Mouse (Mus musculus) neural tube, embryonic 11.5 days (tissue): ENCODE results near the gene Fzd1. TPM values are rescaled to one million over a fixed set of nuclear protein-coding genes. Genes with fewer than 3 reads are reported as not detected.

ENCODE experiments used
- ATAC-seq: fragments of 200-750 bp; cut with Nextera tagmentation; 2 replicates; pipeline ENCODE4 v1.8.0; 2017; ENCODE audit warnings: moderate number of reproducible peaks, mild to moderate bottlenecking, moderate TSS enrichment, moderate library complexity; ENCODE audit not compliant: insufficient read depth, low FRiP score, low TSS enrichment
- DNase-seq: peaks from one replicate; pipeline ENCODE4 v3.0.0-alpha.2; 2015; ENCODE audit warnings: low spot score
- H3K27ac ChIP-seq: fragments of 300-500 bp; sonication (generic); 2 replicates; pipeline ENCODE4 v1.5.1; 2014; ENCODE audit warnings: low read depth, mild to moderate bottlenecking, low read length
- H3K27me3 ChIP-seq: fragments of 300-500 bp; sonication (generic); 2 replicates; pipeline ENCODE4 v1.6.1; 2014; ENCODE audit warnings: mild to moderate bottlenecking, low read length, mixed read lengths; ENCODE audit not compliant: control insufficient read depth, insufficient read depth
- H3K36me3 ChIP-seq: fragments of 300-500 bp; sonication (generic); 2 replicates; pipeline ENCODE4 v1.6.1; 2014; ENCODE audit warnings: mild to moderate bottlenecking, low read length, moderate library complexity, mixed read lengths; ENCODE audit not compliant: control insufficient read depth, insufficient read depth
- H3K4me1 ChIP-seq: fragments of 300-500 bp; sonication (generic); 2 replicates; pipeline ENCODE4 v1.6.1; 2014; ENCODE audit warnings: low read length, mixed read lengths; ENCODE audit not compliant: control insufficient read depth, insufficient read depth
- H3K4me2 ChIP-seq: fragments of 300-500 bp; sonication (generic); 2 replicates; pipeline ENCODE4 v1.6.1; 2014; ENCODE audit warnings: low read depth, mild to moderate bottlenecking, moderate library complexity
- H3K4me3 ChIP-seq: fragments of 300-500 bp; sonication (generic); 2 replicates; pipeline ENCODE4 v1.5.1; 2014; ENCODE audit warnings: low read depth, low read length
- H3K9ac ChIP-seq: fragments of 300-500 bp; sonication (generic); 2 replicates; pipeline ENCODE4 v1.6.1; 2014; ENCODE audit warnings: mild to moderate bottlenecking, low read length
- H3K9me3 ChIP-seq: fragments of 300-500 bp; sonication (generic); 2 replicates; pipeline ENCODE4 v1.6.1; 2016; ENCODE audit warnings: low read length; ENCODE audit not compliant: control insufficient read depth
- WGBS: fragments of 180-500 bp; shearing (Covaris S2); extraction: QIAGEN DNeasy Blood & Tissue Kit; methylation state at CpG from one replicate; pipeline ENCODE4 v1.1.7; 2014; 5-methylcytosine and 5-hydroxymethylcytosine counted together
- polyA plus RNA-seq: library from polyadenylated mRNA; unstranded; fragments of >200 nt; fragmentation: Nextera tagmentation; extraction: Ambion mirVana; gene quantifications from 2 replicates; pipeline ENCODE4 v1.2.1, GENCODE M21; 2014

Fzd1 gene
- polyA plus RNA-seq, 1 experiment from 2014 or later: 18.8 TPM

GRCm38 (mm10) chr5:4756871-4757711 lies 744 bp downstream of the Fzd1 start:
- H3K4me3 ChIP-seq: peak overlapping the region; percentile 79
- peak overlapping the region; percentile 99 for H3K4me2 ChIP-seq
- no peaks in the 10 kb centered on the region for H3K36me3 ChIP-seq
- ATAC-seq (peak; percentile 43), DNase-seq (peak; percentile 74)
- WGBS: under 1% methylated on average over 76 of the region's 80 CpGs
- peaks cover 18% of the 10 kb centered on the region for H3K4me1 ChIP-seq
- H3K27me3 ChIP-seq: peaks cover 12% of the 10 kb centered on the region; the same call in 1 of the 2 replicates
- H3K9me3 ChIP-seq: no peaks in the 10 kb centered on the region
- peak overlapping the region; percentile 90 for H3K9ac ChIP-seq
- peak overlapping the region; percentile 85 for H3K27ac ChIP-seq

- Histone ChIP-seq H3K9ac (peak overlapping the region; percentile 90), H3K27me3 (peaks cover 12% of the 10 kb centered on the region; the same call in 1 of the 2 replicates), H3K36me3 (no peaks in the 10 kb centered on the region), H3K4me2 (peak overlapping the region; percentile 99), H3K4me3 (peak overlapping the region; percentile 79), H3K9me3 (no peaks in the 10 kb centered on the region), H3K27ac (no peak overlapping the region), H3K4me1 (peaks cover 18% of the 10 kb centered on the region)
- DNase-seq: peak; percentile 44
- ATAC-seq: no peak
- WGBS: 3% methylated on average over 43 of the region's 43 CpGs
These were observed 1.7 kb downstream of the Fzd1 start for GRCm38 (mm10) chr5:4756001-4756681.

- H3K27ac ChIP-seq: no peak overlapping the region
- peaks cover 18% of the 10 kb centered on the region for H3K4me1 ChIP-seq
- peak overlapping the region; percentile 79 for H3K4me3 ChIP-seq
- no peak for DNase-seq
- H3K4me2 ChIP-seq: peak overlapping the region; percentile 99
- peak overlapping the region; percentile 90; the same call in 1 of the 2 replicates for H3K9ac ChIP-seq
- peaks cover 12% of the 10 kb centered on the region; the same call in 1 of the 2 replicates for H3K27me3 ChIP-seq
- ATAC-seq: no peak
- no peaks in the 10 kb centered on the region for H3K9me3 ChIP-seq
- no peaks in the 10 kb centered on the region for H3K36me3 ChIP-seq
- 33% methylated on average over 11 of the region's 11 CpGs for WGBS
These were observed 2.5 kb downstream of the Fzd1 start for GRCm38 (mm10) chr5:4755326-4755725.

- peaks cover 18% of the 10 kb centered on the region for H3K4me1 ChIP-seq
- no peak for DNase-seq
- 21% methylated on average over 9 of the region's 9 CpGs for WGBS
- H3K4me3 ChIP-seq: peak overlapping the region; percentile 17
- H3K36me3 ChIP-seq: no peaks in the 10 kb centered on the region
- ATAC-seq: no peak
- H3K9me3 ChIP-seq: no peaks in the 10 kb centered on the region
- H3K27ac ChIP-seq: no peak overlapping the region
- peak overlapping the region; percentile 99 for H3K4me2 ChIP-seq
- peaks cover 12% of the 10 kb centered on the region; the same call in 1 of the 2 replicates for H3K27me3 ChIP-seq
- H3K9ac ChIP-seq: 0 out of 2 replicates have a peak overlapping the region, but pooled peaks have one; percentile 9
These were observed 3.0 kb downstream of the Fzd1 start for GRCm38 (mm10) chr5:4754701-4755281.

GRCm38 (mm10) chr5:4753161-4753560 lies 4.7 kb downstream of the Fzd1 start:
- no peak overlapping the region for H3K9ac ChIP-seq
- 92% methylated on average over 5 of the region's 5 CpGs for whole genome bisulfite sequencing
- peaks cover 12% of the 10 kb centered on the region; the same call in 1 of the 2 replicates for H3K27me3 ChIP-seq
- H3K36me3 ChIP-seq: no peaks in the 10 kb centered on the region
- H3K4me1 ChIP-seq: peaks cover 15% of the 10 kb centered on the region
- no peak overlapping the region for H3K4me2 ChIP-seq
- DNase-seq (no peak), ATAC-seq (no peak)
- no peak overlapping the region for H3K27ac ChIP-seq
- no peaks in the 10 kb centered on the region for H3K9me3 ChIP-seq
- H3K4me3 ChIP-seq: no peak overlapping the region

- no peak overlapping the region for H3K4me2 ChIP-seq
- no peak overlapping the region for H3K9ac ChIP-seq
- ATAC-seq (no peak), DNase-seq (no peak)
- no peaks in the 10 kb centered on the region for H3K36me3 ChIP-seq
- no peak overlapping the region for H3K4me3 ChIP-seq
- H3K9me3 ChIP-seq: no peaks in the 10 kb centered on the region
- H3K27ac ChIP-seq: no peak overlapping the region
- no peaks in the 10 kb centered on the region for H3K4me1 ChIP-seq
- WGBS: 73% methylated on average over 4 of the region's 4 CpGs
- no peaks in the 10 kb centered on the region for H3K27me3 ChIP-seq
These were observed 15.1 kb downstream of the Fzd1 start for GRCm38 (mm10) chr5:4742722-4743121.

GRCm38 (mm10) chr5:4737013-4737412 lies 20.8 kb downstream of the Fzd1 start:
- H3K9me3 ChIP-seq: no peaks in the 10 kb centered on the region
- WGBS: 31% methylated on average over 6 of the region's 6 CpGs
- H3K4me2 ChIP-seq: no peak overlapping the region
- ATAC-seq (no peak), DNase-seq (no peak)
- no peak overlapping the region for H3K27ac ChIP-seq
- no peak overlapping the region for H3K9ac ChIP-seq
- H3K4me1 ChIP-seq: peaks cover 5% of the 10 kb centered on the region; the same call in 1 of the 2 replicates
- no peaks in the 10 kb centered on the region for H3K36me3 ChIP-seq
- H3K4me3 ChIP-seq: no peak overlapping the region
- no peaks in the 10 kb centered on the region for H3K27me3 ChIP-seq

GRCm38 (mm10) chr5:4735461-4735860 lies 22.4 kb downstream of the Fzd1 start:
- Histone ChIP-seq H3K27ac (no peak overlapping the region), H3K27me3 (no peaks in the 10 kb centered on the region), H3K9me3 (no peaks in the 10 kb centered on the region), H3K36me3 (no peaks in the 10 kb centered on the region), H3K9ac (no peak overlapping the region), H3K4me1 (peaks cover 7% of the 10 kb centered on the region; the same call in 1 of the 2 replicates), H3K4me2 (no peak overlapping the region), H3K4me3 (no peak overlapping the region)
- ATAC-seq (no peak), DNase-seq (no peak)
- WGBS: 84% methylated on average over 7 of the region's 7 CpGs
